Mouse (Mus musculus) CH12.LX (cell line): Measurements from ENCODE around the gene Csf2rb. TPM values are rescaled to one million over a fixed set of nuclear protein-coding genes. Genes with fewer than 3 reads are reported as not detected.
"Not testable (repeated sequence)": the region's sequence is repeated elsewhere in the genome, so short reads cannot be mapped to it uniquely, and the experiment has no call there.

Experiments
- DNase-seq: peaks from one replicate; pipeline ENCODE4 v3.0.0-alpha.2; 2013; ENCODE audit errors: extremely low read depth
- H3K27ac ChIP-seq: 2 replicates; pipeline ENCODE4 v1.5.1; 2012; ENCODE audit warnings: low read depth, mild to moderate bottlenecking, control low read depth, moderate library complexity; ENCODE audit not compliant: insufficient read depth
- H3K27me3 ChIP-seq: replicated peaks from 2 replicates; pipeline ENCODE3; 2012; ENCODE audit warnings: inconsistent platforms
- H3K36me3 ChIP-seq, 2 experiments: replicated peaks in 1 of 2; 2 replicates each; pipeline versions ENCODE3 to v1.6.1; 2012; ENCODE audit warnings: inconsistent platforms in 1 of 2, low read length in 1 of 2, mild to moderate bottlenecking in 1 of 2, mixed read lengths in 1 of 2, moderate library complexity in 1 of 2; ENCODE audit not compliant: control insufficient read depth in 1 of 2, insufficient read depth in 1 of 2
- H3K4me1 ChIP-seq, 2 experiments: 2 replicates each; pipeline ENCODE4 v1.6.1; 2012; ENCODE audit warnings: inconsistent platforms in 1 of 2, moderate library complexity in 1 of 2; ENCODE audit not compliant: insufficient read depth in 2 of 2, control insufficient read depth in 1 of 2
- H3K4me2 ChIP-seq: 2 replicates; pipeline ENCODE4 v1.6.1; 2012; ENCODE audit warnings: low read depth, mild to moderate bottlenecking, control low read depth; ENCODE audit not compliant: poor library complexity, insufficient read depth, severe bottlenecking
- H3K4me3 ChIP-seq, 3 experiments: fragments of 150-350 bp in 1 of 3; sonication (generic) in 1 of 3; replicated peaks in 1 of 3; 2 replicates each; pipeline versions ENCODE3 to v1.5.1; 2011 to 2012; ENCODE audit warnings: low read depth in 2 of 3, low read length in 2 of 3, mild to moderate bottlenecking in 2 of 3, moderate library complexity in 2 of 3, control low read depth in 1 of 3, improper control_type of control experiment in 1 of 3, inconsistent platforms in 1 of 3, mixed read lengths in 1 of 3; ENCODE audit not compliant: poor library complexity in 1 of 3
- H3K79me2 ChIP-seq: replicated peaks from 2 replicates; pipeline ENCODE4 v1.6.1; 2012; ENCODE audit warnings: mild to moderate bottlenecking, moderate library complexity; ENCODE audit not compliant: control insufficient read depth, poor library complexity, insufficient read depth, severe bottlenecking; ENCODE audit errors: extremely low read depth
- H3K9ac ChIP-seq: 2 replicates; pipeline ENCODE4 v1.6.1; 2012; ENCODE audit warnings: low read depth, mild to moderate bottlenecking, control low read depth, moderate library complexity; ENCODE audit not compliant: insufficient read depth
- H3K9me3 ChIP-seq: replicated peaks from 2 replicates; pipeline ENCODE3; 2012; ENCODE audit warnings: low read length, inconsistent platforms, mixed read lengths
- BHLHE40 ChIP-seq: IDR thresholded peaks from 2 replicates; pipeline ENCODE4 v1.6.1; 2011; ENCODE audit warnings: mild to moderate bottlenecking, low read depth, low read length, improper control_type of control experiment
- CHD2 ChIP-seq: IDR thresholded peaks from 2 replicates; pipeline ENCODE4 v1.6.1; 2011; ENCODE audit warnings: low read length, improper control_type of control experiment
- ELF1 ChIP-seq: IDR thresholded peaks from 2 replicates; pipeline ENCODE4 v1.6.1; 2014; ENCODE audit warnings: low read depth, mild to moderate bottlenecking, inconsistent platforms, low read length, improper control_type of control experiment
- GABPA ChIP-seq: IDR thresholded peaks from 2 replicates; pipeline ENCODE4 v1.6.1; 2012; ENCODE audit warnings: low read depth, low read length, improper control_type of control experiment, inconsistent platforms; ENCODE audit not compliant: insufficient replicate concordance
- JUN ChIP-seq: IDR thresholded peaks from 2 replicates; pipeline ENCODE4 v1.6.1; 2011; ENCODE audit warnings: low read depth, mild to moderate bottlenecking, low read length, improper control_type of control experiment, moderate library complexity; ENCODE audit not compliant: insufficient read depth
- JUND ChIP-seq: conservative IDR thresholded peaks from 2 replicates; pipeline ENCODE4 v1.6.1; 2011; ENCODE audit warnings: low read depth, low read length, improper control_type of control experiment
- MAX ChIP-seq: IDR thresholded peaks from 2 replicates; pipeline ENCODE4 v1.6.1; 2011; ENCODE audit warnings: low read length, improper control_type of control experiment
- MXI1 ChIP-seq: IDR thresholded peaks from 2 replicates; pipeline ENCODE4 v1.6.1; 2011; ENCODE audit warnings: mild to moderate bottlenecking, low read depth, low read length, improper control_type of control experiment
- MYC ChIP-seq: IDR thresholded peaks from 2 replicates; pipeline ENCODE4 v1.6.1; 2011; ENCODE audit warnings: low read depth, mild to moderate bottlenecking, improper control_type of control experiment, low read length
- NRF1 ChIP-seq: IDR thresholded peaks from 2 replicates; pipeline ENCODE4 v1.6.1; 2014; ENCODE audit warnings: low read depth, mild to moderate bottlenecking, inconsistent platforms, low read length, improper control_type of control experiment, moderate library complexity
- PAX5 ChIP-seq: IDR thresholded peaks from 2 replicates; pipeline ENCODE4 v1.6.1; 2012; ENCODE audit warnings: low read length, inconsistent platforms, mixed read lengths
- POLR2A ChIP-seq: IDR thresholded peaks from 2 replicates; pipeline ENCODE4 v1.6.1; 2011; ENCODE audit warnings: low read depth, mild to moderate bottlenecking, improper control_type of control experiment, low read length
- POLR2AphosphoS2 ChIP-seq: IDR thresholded peaks from 2 replicates; pipeline ENCODE4 v1.6.1; 2011; ENCODE audit warnings: low read depth, low read length, improper control_type of control experiment
- RAD21 ChIP-seq: IDR thresholded peaks from 2 replicates; pipeline ENCODE4 v1.6.1; 2011; ENCODE audit warnings: low read depth, mild to moderate bottlenecking, low read length, improper control_type of control experiment, moderate library complexity
- SIN3A ChIP-seq: IDR thresholded peaks from 2 replicates; pipeline ENCODE4 v1.6.1; 2012; ENCODE audit warnings: low read length, improper control_type of control experiment, inconsistent platforms
- SMC3 ChIP-seq: IDR thresholded peaks from 2 replicates; pipeline ENCODE4 v1.6.1; 2011; ENCODE audit warnings: low read depth, low read length, improper control_type of control experiment
- USF2 ChIP-seq: conservative IDR thresholded peaks from 2 replicates; pipeline ENCODE4 v1.6.1; 2011; ENCODE audit warnings: low read depth, low read length, improper control_type of control experiment
- ZC3H11A ChIP-seq: IDR thresholded peaks from 2 replicates; pipeline ENCODE4 v1.6.1; 2012; ENCODE audit warnings: low read depth, mild to moderate bottlenecking, inconsistent platforms, low read length, improper control_type of control experiment
- ZKSCAN1 ChIP-seq: IDR thresholded peaks from 2 replicates; pipeline ENCODE4 v1.6.1; 2012; ENCODE audit warnings: low read depth, inconsistent platforms, low read length, improper control_type of control experiment, borderline replicate concordance
- ZMIZ1 ChIP-seq: IDR thresholded peaks from 2 replicates; pipeline ENCODE4 v1.6.1; 2012; ENCODE audit warnings: low read depth, mild to moderate bottlenecking, inconsistent platforms, low read length, improper control_type of control experiment
- ZNF384 ChIP-seq: IDR thresholded peaks from 2 replicates; pipeline ENCODE4 v1.6.1; 2012; ENCODE audit warnings: low read depth, low read length, improper control_type of control experiment, inconsistent platforms
- dilution Hi-C: fragments of 300-500 bp; cut with MboI; formaldehyde crosslinking; loops from 2 replicates; pipeline ENCODE4 v1.14.3; 2020; ENCODE audit warnings: low sequenced_read_pairs; ENCODE audit not compliant: extremely low pct_unique_long_range_greater_than_20kb, extremely low pct_ligation_motif_present
- in situ Hi-C: fragments of 300-500 bp; cut with MboI; formaldehyde crosslinking; loops from 3 replicates; pipeline ENCODE4 v1.14.3; 2019; ENCODE audit warnings: low sequenced_read_pairs, low pct_ligation_motif_present, low pct_unique_long_range_greater_than_20kb, mixed read lengths
- polyA plus RNA-seq: library from polyadenylated mRNA; unstranded; fragments of >175 nt; gene quantifications from 2 replicates; pipeline ENCODE4 v1.2.1, GENCODE M21; 2012; ENCODE audit warnings: low read depth; ENCODE audit not compliant: insufficient read length
- total RNA-seq, 2 experiments: library from RNA; depleted of rRNA; stranded (reverse); fragments of 300-350 nt in 1 of 2; fragments of >200 nt in 1 of 2; gene quantifications; 2 replicates each; pipeline ENCODE4 v1.2.3; 2012 to 2014

Gene Csf2rb
- total and polyA plus RNA-seq, 3 experiments: 134 to 222 (median 179) TPM

- in situ Hi-C loops (no loop called here), dilution Hi-C loops (no loop called here)
- Histone ChIP-seq H3K4me2 (no peak overlapping the region), H3K36me3 (peaks cover 5 to 9% of the 10 kb centered on the region in 2 experiments), H3K27me3 (no peaks in the 10 kb centered on the region), H3K4me1 (peaks cover 10 to 31% of the 10 kb centered on the region in 2 experiments), H3K79me2 (no peaks in the 10 kb centered on the region), H3K4me3 (no peak overlapping the region)
- TF ChIP-seq ZNF384 (no peak), ZC3H11A (no peak), CHD2 (no peak), MXI1 (no peak), ELF1 (no peak), JUND (no peak), POLR2A (no peak), NRF1 (no peak), BHLHE40 (no peak), ZMIZ1 (no peak), SIN3A (no peak), ZKSCAN1 (no peak), JUN (no peak), POLR2AphosphoS2 (no peak), USF2 (no peak), GABPA (no peak)
- TF ChIP-seq, all 38 proteins: peak for 0
- DNase-seq: no peak
- Histone ChIP-seq H3K9ac (no peak overlapping the region), H3K9me3 (no peaks in the 10 kb centered on the region), H3K27ac (no peak overlapping the region)
These were observed 47.2 kb upstream of the Csf2rb start for GRCm38 (mm10) chr15:78278308-78278707.

GRCm38 (mm10) chr15:78287941-78288340 lies 37.6 kb upstream of the Csf2rb start:
- H3K4me3 ChIP-seq: no peak overlapping the region
- H3K9me3 ChIP-seq: peaks cover 4% of the 10 kb centered on the region
- peaks cover 85 to 88% of the 10 kb centered on the region in 2 experiments for H3K36me3 ChIP-seq
- H3K9ac ChIP-seq: no peak overlapping the region
- no peak overlapping the region for H3K27ac ChIP-seq
- no peaks in the 10 kb centered on the region for H3K79me2 ChIP-seq
- H3K4me1 ChIP-seq: peaks cover 3 to 39% of the 10 kb centered on the region in 2 experiments
- no peak for DNase-seq
- H3K27me3 ChIP-seq: no peaks in the 10 kb centered on the region
- dilution Hi-C loops (no loop called here), in situ Hi-C loops (no loop called here)
- TF ChIP-seq SMC3 (no peak), CHD2 (no peak), JUN (no peak), ZNF384 (no peak), RAD21 (no peak), POLR2A (no peak), MAX (no peak), MYC (no peak), PAX5 (no peak)
- no peak overlapping the region for H3K4me2 ChIP-seq

GRCm38 (mm10) chr15:78289775-78290174 lies 35.8 kb upstream of the Csf2rb start:
- H3K4me3 ChIP-seq, H3K9ac ChIP-seq, H3K9me3 ChIP-seq, dilution Hi-C loops, in situ Hi-C loops, H3K27me3 ChIP-seq, H3K4me2 ChIP-seq, H3K79me2 ChIP-seq, DNase-seq, H3K27ac ChIP-seq: not testable (repeated sequence)
- H3K36me3 ChIP-seq: peaks cover 87 to 94% of the 10 kb centered on the region in 2 experiments
- peaks cover 0 to 45% of the 10 kb centered on the region in 2 experiments; a peak in 3 of 4 replicates for H3K4me1 ChIP-seq

GRCm38 (mm10) chr15:78293228-78293627 lies 32.3 kb upstream of the Csf2rb start:
- H3K4me1 ChIP-seq: peaks cover 11 to 53% of the 10 kb centered on the region in 2 experiments
- H3K4me2 ChIP-seq, dilution Hi-C loops, H3K4me3 ChIP-seq, H3K9ac ChIP-seq, H3K9me3 ChIP-seq, DNase-seq, in situ Hi-C loops, H3K79me2 ChIP-seq, H3K27me3 ChIP-seq, H3K27ac ChIP-seq: not testable (repeated sequence)
- peaks cover 81 to 94% of the 10 kb centered on the region in 2 experiments for H3K36me3 ChIP-seq
